Mouse (Mus musculus) liver, postnatal 0 days (tissue): ENCODE measurements around the gene Col2a1.

Experiments used
- CTCF ChIP-seq: sonication (generic); IDR thresholded peaks from 2 replicates; pipeline ENCODE4 v1.5.1; 2016; ENCODE audit warnings: antibody characterized with exemption, low read depth
- EP300 ChIP-seq: IDR thresholded peaks from 2 replicates; pipeline ENCODE4 v1.6.1; 2016; ENCODE audit warnings: antibody characterized with exemption, low read depth, mild to moderate bottlenecking

DNA sequence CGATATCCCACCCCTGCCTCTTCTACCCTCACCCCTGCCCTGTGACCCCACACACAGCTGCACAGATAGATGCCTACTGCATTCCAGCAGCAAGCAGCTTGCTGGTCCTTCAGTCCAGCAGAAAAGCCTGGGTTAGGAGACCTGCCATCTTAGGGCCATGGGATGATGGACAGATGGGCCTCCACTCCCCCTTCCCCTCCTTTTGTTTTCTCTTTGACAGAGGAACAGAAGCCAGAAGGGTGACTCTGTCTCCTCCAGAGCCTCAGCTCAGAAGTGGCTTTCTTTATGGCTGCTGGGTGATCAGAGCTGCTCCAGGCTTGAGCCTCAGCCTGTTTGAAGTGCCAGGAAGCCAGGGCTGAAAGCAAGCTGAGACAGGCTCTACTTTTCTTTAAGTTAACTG lies 15.0 kb downstream of the Col2a1 start:
- TF ChIP-seq CTCF (no peak), EP300 (no peak)
